Mouse (Mus musculus): Measurements from ENCODE around the gene Tmtc3. TPM values are rescaled to one million over a fixed set of nuclear protein-coding genes. Genes with fewer than 3 reads are reported as not detected.
"Not testable (repeated sequence)": the region's sequence is repeated elsewhere in the genome, so short reads cannot be mapped to it uniquely, and the experiment has no call there.

Tmtc3 gene
- polyA plus RNA-seq, 1 experiment from 2014 or later, result 23.2 TPM

DNA sequence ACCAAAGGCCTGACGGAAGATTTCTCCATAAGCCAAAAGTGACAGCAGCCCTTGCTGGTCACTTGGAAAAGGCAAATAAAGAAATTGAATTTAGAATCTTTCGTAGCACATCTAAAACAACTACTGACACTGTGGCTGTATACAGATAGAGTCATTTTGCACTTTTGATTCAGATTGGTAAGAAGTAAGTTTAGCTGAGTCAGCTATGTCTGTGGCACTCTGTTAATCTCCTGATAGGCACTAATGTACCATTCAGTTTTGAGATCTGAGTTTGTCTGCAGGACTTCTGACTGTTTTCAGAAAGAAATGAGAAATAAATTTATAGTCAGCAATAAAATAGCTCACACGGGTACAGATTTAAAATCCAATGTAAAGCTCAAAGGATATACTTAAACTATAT, 7.6 kb downstream of the Tmtc3 start:
- H3K36me3 ChIP-seq (ENCODE audit: control insufficient read depth, insufficient read depth, low read length), result no peaks in the 10 kb centered on the region
- no peak overlapping the region for H3K27ac ChIP-seq (ENCODE audit: low read depth, low read length)
- no peaks in the 10 kb centered on the region for H3K4me1 ChIP-seq (ENCODE audit: control insufficient read depth, insufficient read depth, low read length)
- no peak for ATAC-seq (replicated peaks; ENCODE audit: insufficient number of reproducible peaks, low FRiP score, low TSS enrichment)
- WGBS (ENCODE audit: insufficient replicate concordance), result 86% methylated on average over 3 of the region's 3 CpGs
- no peak overlapping the region for H3K4me2 ChIP-seq
- no peak overlapping the region for H3K4me3 ChIP-seq (ENCODE audit: low read depth, low read length)
- H3K27me3 ChIP-seq (ENCODE audit: control insufficient read depth, insufficient read depth, low read length), result no peaks in the 10 kb centered on the region
- H3K9me3 ChIP-seq (replicated peaks; ENCODE audit: control insufficient read depth, low read length), result no peaks in the 10 kb centered on the region
- H3K9ac ChIP-seq (ENCODE audit: low read depth, low read length), result no peak overlapping the region

DNA sequence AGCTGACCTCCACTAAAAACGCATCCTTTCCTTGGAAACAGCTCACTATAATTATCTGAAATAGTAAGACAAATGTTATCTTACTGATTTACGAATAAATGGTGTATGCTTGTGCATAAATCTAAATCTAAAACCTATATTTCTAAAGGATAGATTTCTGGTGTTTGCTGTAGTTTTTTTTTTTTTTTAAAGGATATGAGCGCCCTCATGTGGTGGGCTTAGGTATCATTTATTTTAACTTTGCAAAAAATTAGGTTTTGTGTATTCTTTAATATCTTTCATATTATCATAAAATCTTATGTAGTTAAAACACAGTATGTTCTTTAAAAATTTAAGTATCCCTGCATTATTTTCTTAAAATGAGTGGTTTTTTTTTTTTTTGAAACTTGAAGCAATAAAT, 12.1 kb downstream of the Tmtc3 start:
- Histone ChIP-seq H3K27me3 (ENCODE audit: control insufficient read depth, insufficient read depth, low read length) (no peaks in the 10 kb centered on the region), H3K4me2 (no peak overlapping the region), H3K36me3 (ENCODE audit: control insufficient read depth, insufficient read depth, low read length) (no peaks in the 10 kb centered on the region), H3K4me1 (ENCODE audit: control insufficient read depth, insufficient read depth, low read length) (no peaks in the 10 kb centered on the region), H3K9ac (ENCODE audit: low read depth, low read length) (no peak overlapping the region), H3K27ac (ENCODE audit: low read depth, low read length) (no peak overlapping the region), H3K9me3 (replicated peaks; ENCODE audit: control insufficient read depth, low read length) (no peaks in the 10 kb centered on the region), H3K4me3 (ENCODE audit: low read depth, low read length) (no peak overlapping the region)
- ATAC-seq (replicated peaks; ENCODE audit: insufficient number of reproducible peaks, low FRiP score, low TSS enrichment), result no peak
- 55% methylated on average over 3 of the region's 3 CpGs for WGBS (ENCODE audit: insufficient replicate concordance)

DNA sequence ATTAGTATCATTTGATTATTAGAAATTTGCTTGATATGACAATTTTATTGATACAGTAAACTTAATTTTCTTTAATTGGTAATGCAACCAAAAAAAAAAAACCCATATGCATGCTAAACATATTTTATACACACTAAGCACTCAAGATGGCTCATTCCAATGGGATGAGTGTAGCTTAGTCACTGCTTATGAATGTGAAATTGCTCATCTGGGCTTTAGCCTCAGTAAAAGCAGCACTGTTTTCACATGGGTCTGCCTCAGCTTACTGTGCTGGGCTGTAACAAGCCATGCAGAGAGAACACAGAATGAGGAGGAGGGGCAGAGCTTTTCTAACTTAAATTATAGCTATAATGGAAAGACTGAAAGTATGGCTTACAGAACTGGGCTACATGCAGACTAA, 26.6 kb downstream of the Tmtc3 start:
- peaks cover 2% of the 10 kb centered on the region; the same call in 1 of the 2 replicates for H3K36me3 ChIP-seq (ENCODE audit: control insufficient read depth, insufficient read depth, low read length)
- no peaks in the 10 kb centered on the region for H3K27me3 ChIP-seq (ENCODE audit: control insufficient read depth, insufficient read depth, low read length)
- H3K9me3 ChIP-seq (replicated peaks; ENCODE audit: control insufficient read depth, low read length), result no peaks in the 10 kb centered on the region
- no peak overlapping the region for H3K4me2 ChIP-seq
- no peak for ATAC-seq (replicated peaks; ENCODE audit: insufficient number of reproducible peaks, low FRiP score, low TSS enrichment)
- no peak overlapping the region for H3K4me3 ChIP-seq (ENCODE audit: low read depth, low read length)
- no peaks in the 10 kb centered on the region for H3K4me1 ChIP-seq (ENCODE audit: control insufficient read depth, insufficient read depth, low read length)
- H3K9ac ChIP-seq (ENCODE audit: low read depth, low read length), result no peak overlapping the region
- no peak overlapping the region for H3K27ac ChIP-seq (ENCODE audit: low read depth, low read length)

DNA sequence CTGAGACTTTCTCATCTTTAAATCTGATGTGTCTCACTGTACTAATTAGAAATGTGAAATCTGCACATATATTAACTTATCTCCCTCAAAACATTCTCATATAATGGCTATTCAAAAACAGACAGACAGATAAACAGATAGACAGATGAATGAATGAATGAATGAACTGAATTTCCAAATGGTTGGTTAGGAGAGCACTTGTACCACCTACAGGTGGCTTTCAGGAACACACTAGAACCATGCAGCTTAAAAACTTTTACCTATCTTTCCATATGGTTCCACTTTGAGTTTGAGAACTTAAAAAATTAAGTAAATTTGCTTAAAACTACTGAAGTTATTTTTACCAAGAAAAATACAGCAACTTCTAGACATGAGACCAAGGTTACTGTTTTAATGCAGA, 37.8 kb downstream of the Tmtc3 start:
- Histone ChIP-seq H3K4me2 (no peak overlapping the region), H3K4me3 (ENCODE audit: low read depth, low read length) (no peak overlapping the region), H3K4me1 (ENCODE audit: control insufficient read depth, insufficient read depth, low read length) (no peaks in the 10 kb centered on the region), H3K36me3 (ENCODE audit: control insufficient read depth, insufficient read depth, low read length) (peaks cover 6% of the 10 kb centered on the region; the same call in 1 of the 2 replicates), H3K9me3 (replicated peaks; ENCODE audit: control insufficient read depth, low read length) (no peaks in the 10 kb centered on the region), H3K9ac (ENCODE audit: low read depth, low read length) (no peak overlapping the region), H3K27me3 (ENCODE audit: control insufficient read depth, insufficient read depth, low read length) (no peaks in the 10 kb centered on the region), H3K27ac (ENCODE audit: low read depth, low read length) (no peak overlapping the region)
- no peak for ATAC-seq (replicated peaks; ENCODE audit: insufficient number of reproducible peaks, low FRiP score, low TSS enrichment)

DNA sequence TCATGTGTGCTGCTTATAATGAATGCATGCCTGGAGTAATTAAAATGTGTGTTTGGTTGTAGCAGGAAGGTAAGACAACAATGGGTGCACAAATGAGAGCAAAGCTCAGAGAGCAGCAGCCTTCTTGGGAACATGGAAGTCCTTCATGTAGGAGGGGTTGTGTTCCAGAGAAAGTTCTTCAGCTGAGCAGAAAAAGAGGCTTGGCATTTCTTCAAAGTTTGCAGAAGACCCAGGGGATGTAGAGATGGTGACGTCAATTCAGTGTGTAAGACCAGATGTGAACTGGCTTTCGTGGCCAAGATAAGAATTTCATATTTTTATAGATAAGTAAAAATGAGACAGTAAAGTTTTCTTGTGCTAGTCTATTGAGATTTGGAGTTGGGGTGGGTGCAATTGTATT, 59.6 kb downstream of the Tmtc3 start:
- no peaks in the 10 kb centered on the region for H3K9me3 ChIP-seq (replicated peaks; ENCODE audit: control insufficient read depth, low read length)
- no peak overlapping the region for H3K27ac ChIP-seq (ENCODE audit: low read depth, low read length)
- H3K4me2 ChIP-seq, result no peak overlapping the region
- no peak overlapping the region for H3K4me3 ChIP-seq (ENCODE audit: low read depth, low read length)
- H3K4me1 ChIP-seq (ENCODE audit: control insufficient read depth, insufficient read depth, low read length), result no peaks in the 10 kb centered on the region
- no peaks in the 10 kb centered on the region for H3K27me3 ChIP-seq (ENCODE audit: control insufficient read depth, insufficient read depth, low read length)
- H3K36me3 ChIP-seq (ENCODE audit: control insufficient read depth, insufficient read depth, low read length), result no peaks in the 10 kb centered on the region
- WGBS (ENCODE audit: insufficient replicate concordance), result 62% methylated on average over 2 of the region's 2 CpGs
- no peak overlapping the region for H3K9ac ChIP-seq (ENCODE audit: low read depth, low read length)
- ATAC-seq (replicated peaks; ENCODE audit: insufficient number of reproducible peaks, low FRiP score, low TSS enrichment), result no peak

DNA sequence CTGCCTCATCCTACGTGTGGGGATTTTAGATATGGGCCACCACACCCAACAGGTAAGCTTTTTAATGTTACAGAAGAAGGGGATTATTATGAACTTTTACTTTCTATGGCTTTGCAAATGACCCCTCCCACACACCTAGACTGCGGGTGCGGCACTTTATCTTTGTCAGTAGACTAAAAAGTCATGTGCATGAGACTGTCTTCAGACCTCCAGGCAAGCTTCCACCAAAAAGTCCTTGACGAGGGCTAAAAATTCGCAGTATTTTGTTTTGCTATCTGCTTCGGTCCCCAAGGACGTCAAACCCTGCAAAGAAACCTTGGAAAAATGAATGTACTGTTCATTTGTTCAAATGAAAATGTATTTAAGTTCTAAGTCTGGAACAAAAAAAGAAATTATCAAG, 71.6 kb downstream of the Tmtc3 start:
- 79% methylated on average over 7 of the region's 7 CpGs for WGBS (ENCODE audit: insufficient replicate concordance)
- Histone ChIP-seq H3K27me3 (ENCODE audit: control insufficient read depth, insufficient read depth, low read length) (no peaks in the 10 kb centered on the region), H3K4me2 (no peak overlapping the region), H3K4me3 (ENCODE audit: low read depth, low read length) (no peak overlapping the region), H3K4me1 (ENCODE audit: control insufficient read depth, insufficient read depth, low read length) (no peaks in the 10 kb centered on the region), H3K36me3 (ENCODE audit: control insufficient read depth, insufficient read depth, low read length) (no peaks in the 10 kb centered on the region), H3K27ac (ENCODE audit: low read depth, low read length) (no peak overlapping the region), H3K9ac (ENCODE audit: low read depth, low read length) (no peak overlapping the region), H3K9me3 (replicated peaks; ENCODE audit: control insufficient read depth, low read length) (no peaks in the 10 kb centered on the region)
- no peak for ATAC-seq (replicated peaks; ENCODE audit: insufficient number of reproducible peaks, low FRiP score, low TSS enrichment)

DNA sequence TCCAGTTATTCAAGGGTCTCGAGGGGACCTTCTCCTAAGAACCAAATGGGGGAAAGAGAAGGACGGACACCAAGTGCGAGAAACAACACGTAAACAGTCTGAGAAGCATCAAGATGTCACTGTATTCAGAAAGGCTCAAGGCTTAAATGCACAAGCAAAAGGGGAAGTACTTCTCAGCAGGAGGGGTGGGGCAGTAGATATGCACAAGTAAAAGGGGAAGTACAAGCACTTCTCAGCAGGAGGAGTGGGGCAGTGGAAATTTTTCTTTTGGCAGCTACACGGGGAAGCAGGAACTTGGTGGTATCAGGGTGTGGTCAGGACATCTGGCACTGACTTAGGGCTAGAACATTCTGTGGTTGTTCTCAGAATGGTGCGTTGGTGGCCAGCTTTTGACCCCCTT, 84.8 kb downstream of the Tmtc3 start:
- not testable (repeated sequence) for ATAC-seq (replicated peaks; ENCODE audit: insufficient number of reproducible peaks, low FRiP score, low TSS enrichment); H3K36me3 ChIP-seq (ENCODE audit: control insufficient read depth, insufficient read depth, low read length); H3K9me3 ChIP-seq (replicated peaks; ENCODE audit: control insufficient read depth, low read length); H3K27ac ChIP-seq (ENCODE audit: low read depth, low read length); H3K4me3 ChIP-seq (ENCODE audit: low read depth, low read length); H3K27me3 ChIP-seq (ENCODE audit: control insufficient read depth, insufficient read depth, low read length); H3K4me1 ChIP-seq (ENCODE audit: control insufficient read depth, insufficient read depth, low read length); H3K4me2 ChIP-seq; H3K9ac ChIP-seq (ENCODE audit: low read depth, low read length)
- 74% methylated on average over 6 of the region's 6 CpGs for WGBS (ENCODE audit: insufficient replicate concordance)

Other genes with a start within 250 kb of the Tmtc3 start
- gene Gm4301, start 151.7 kb downstream of the Tmtc3 start, polyA plus RNA-seq (2014; fragmentation: Nextera tagmentation; extraction: Ambion mirVana), result not detected in 2 replicates
- gene Gm4302, start 146.5 kb downstream of the Tmtc3 start, polyA plus RNA-seq (2014; fragmentation: Nextera tagmentation; extraction: Ambion mirVana), result not detected in 2 replicates
- gene Gm4303, start 141.4 kb downstream of the Tmtc3 start, polyA plus RNA-seq (2014; fragmentation: Nextera tagmentation; extraction: Ambion mirVana), result not detected in 2 replicates
- not detected in 2 replicates for gene Gm4305, start 136.3 kb downstream of the Tmtc3 start, polyA plus RNA-seq (2014; fragmentation: Nextera tagmentation; extraction: Ambion mirVana)
- gene Gm4307, start 126.0 kb downstream of the Tmtc3 start, polyA plus RNA-seq (2014; fragmentation: Nextera tagmentation; extraction: Ambion mirVana), result not detected in 2 replicates
- not detected in 2 replicates for gene Gm4312, start 104.8 kb downstream of the Tmtc3 start, polyA plus RNA-seq (2014; fragmentation: Nextera tagmentation; extraction: Ambion mirVana)
- gene Cep290, start 208 bp upstream of the Tmtc3 start, polyA plus RNA-seq (2014; fragmentation: Nextera tagmentation; extraction: Ambion mirVana), result 3.5 and 4.2 TPM in 2 replicates
- 9.2 and 9.4 TPM in 2 replicates for gene 4930430F08Rik, start 103.1 kb upstream of the Tmtc3 start, polyA plus RNA-seq (2014; fragmentation: Nextera tagmentation; extraction: Ambion mirVana)
- not detected in 2 replicates for gene 1700017N19Rik, start 103.1 kb upstream of the Tmtc3 start, polyA plus RNA-seq (2014; fragmentation: Nextera tagmentation; extraction: Ambion mirVana)